Mouse (Mus musculus) limb, embryonic 14.5 days (tissue): ENCODE results near the gene Trim31. TPM values are rescaled to one million over a fixed set of nuclear protein-coding genes. Genes with fewer than 3 reads are reported as not detected.

Experiments used
- ATAC-seq: fragments of 200-750 bp; cut with Nextera tagmentation; 2 replicates; pipeline ENCODE4 v1.8.0; 2017; ENCODE audit warnings: low read depth, moderate number of reproducible peaks, moderate TSS enrichment; ENCODE audit not compliant: low FRiP score
- DNase-seq: peaks from one replicate; pipeline ENCODE4 v3.0.0-alpha.2; 2015; ENCODE audit warnings: low spot score
- H3K27ac ChIP-seq: fragments of 300-500 bp; sonication (generic); replicated peaks from 2 replicates; pipeline ENCODE4 v1.5.1; 2014; ENCODE audit warnings: low read depth, mild to moderate bottlenecking, low read length, moderate library complexity, mixed read lengths
- H3K27me3 ChIP-seq: fragments of 300-500 bp; sonication (generic); 2 replicates; pipeline ENCODE4 v1.6.1; 2014; ENCODE audit warnings: low read length, mixed read lengths; ENCODE audit not compliant: control insufficient read depth, insufficient read depth
- H3K36me3 ChIP-seq: fragments of 300-500 bp; sonication (generic); 2 replicates; pipeline ENCODE4 v1.6.1; 2014; ENCODE audit warnings: mild to moderate bottlenecking, low read length, moderate library complexity, mixed read lengths; ENCODE audit not compliant: control insufficient read depth, insufficient read depth
- H3K4me1 ChIP-seq: fragments of 300-500 bp; sonication (generic); 2 replicates; pipeline ENCODE4 v1.6.1; 2014; ENCODE audit warnings: antibody characterized with exemption, low read length, mixed read lengths; ENCODE audit not compliant: control insufficient read depth, insufficient read depth
- H3K4me2 ChIP-seq: fragments of 300-500 bp; sonication (generic); replicated peaks from 2 replicates; pipeline ENCODE4 v1.6.1; 2014; ENCODE audit warnings: low read depth, mild to moderate bottlenecking, low read length, moderate library complexity; ENCODE audit not compliant: severe bottlenecking
- H3K4me3 ChIP-seq: fragments of 300-500 bp; sonication (generic); replicated peaks from 2 replicates; pipeline ENCODE4 v1.5.1; 2014; ENCODE audit warnings: low read length
- H3K9ac ChIP-seq: fragments of 300-500 bp; sonication (generic); 2 replicates; pipeline ENCODE4 v1.6.1; 2014; ENCODE audit warnings: mild to moderate bottlenecking, low read depth, low read length, moderate library complexity; ENCODE audit not compliant: severe bottlenecking
- H3K9me3 ChIP-seq: fragments of 300-500 bp; sonication (generic); 2 replicates; pipeline ENCODE4 v1.6.1; 2016; ENCODE audit warnings: low read length; ENCODE audit not compliant: control insufficient read depth
- POLR2A ChIP-seq: fragments of 200-500 bp; IDR thresholded peaks from 2 replicates; pipeline ENCODE4 v1.8.0; 2012; ENCODE audit warnings: inconsistent platforms, mild to moderate bottlenecking, moderate library complexity, borderline replicate concordance; ENCODE audit not compliant: insufficient read depth, insufficient read length; ENCODE audit errors: extremely low read depth
- WGBS: fragments of 180-500 bp; shearing (Covaris S2); extraction: QIAGEN DNeasy Blood & Tissue Kit; methylation state at CpG from one replicate; pipeline ENCODE4 v1.1.7; 2014; 5-methylcytosine and 5-hydroxymethylcytosine counted together
- polyA plus RNA-seq, 2 experiments: library from polyadenylated mRNA; depleted of rRNA in 1 of 2; stranded (reverse) in 1 of 2; unstranded in 1 of 2; fragments of >200 nt; fragmentation: Nextera tagmentation in 1 of 2; extraction: Ambion mirVana in 1 of 2; gene quantifications; 2 replicates each; pipeline versions ENCODE4 v1.2.1 to v1.2.3; 2012 to 2014

The Trim31 gene
- polyA plus RNA-seq, 2 experiments = not detected

- Histone ChIP-seq H3K27me3 (peaks cover 10% of the 10 kb centered on the region), H3K4me3 (no peak overlapping the region), H3K4me2 (no peak overlapping the region), H3K4me1 (0 out of 2 replicates have a peak, but pooled peaks cover 4% of the 10 kb centered on the region), H3K9ac (no peak overlapping the region), H3K9me3 (no peaks in the 10 kb centered on the region), H3K27ac (no peak overlapping the region), H3K36me3 (no peaks in the 10 kb centered on the region)
- DNase-seq (no peak), ATAC-seq (no peak)
- no peak for TF ChIP-seq POLR2A
- 79% methylated on average over 2 of the region's 2 CpGs for WGBS
These were observed 40.1 kb downstream of the Trim31 start for GRCm38 (mm10) chr17:36938056-36938455.

- 0 out of 2 replicates have a peak, but pooled peaks cover 4% of the 10 kb centered on the region for H3K4me1 ChIP-seq
- 57% methylated on average over 9 of the region's 10 CpGs for WGBS
- no peaks in the 10 kb centered on the region for H3K36me3 ChIP-seq
- H3K9me3 ChIP-seq = no peaks in the 10 kb centered on the region
- peak overlapping the region; percentile 45 for H3K4me3 ChIP-seq
- ATAC-seq (peak; percentile 39), DNase-seq (peak; percentile 52)
- H3K27me3 ChIP-seq = peaks cover 32% of the 10 kb centered on the region
- H3K9ac ChIP-seq = peak overlapping the region; percentile 45; the same call in 1 of the 2 replicates
- H3K4me2 ChIP-seq = peak overlapping the region; percentile 83
- H3K27ac ChIP-seq = no peak overlapping the region; the same call in 1 of the 2 replicates
- no peak for TF ChIP-seq POLR2A
These were observed 44.5 kb downstream of the Trim31 start for GRCm38 (mm10) chr17:36942391-36942790.

GRCm38 (mm10) chr17:36942791-36943471 lies 45.0 kb downstream of the Trim31 start, which contains the start of gene Rnf39:
Gene Rnf39, plus strand, starts transcription at chr17:36942918.
- peak; percentile 11 for DNase-seq
- Histone ChIP-seq H3K4me1 (0 out of 2 replicates have a peak, but pooled peaks cover 4% of the 10 kb centered on the region), H3K4me2 (peak within 1 kb of the TSS; percentile 83), H3K36me3 (no peaks in the 10 kb centered on the region), H3K9ac (peak within 1 kb of the TSS; percentile 45), H3K4me3 (peak within 1 kb of the TSS; percentile 45), H3K9me3 (no peaks in the 10 kb centered on the region), H3K27ac (no peak within 1 kb of the TSS; the same call in 1 of the 2 replicates), H3K27me3 (peaks cover 32% of the 10 kb centered on the region)
- 2% methylated on average over 44 of the region's 59 CpGs for WGBS
- no peak for TF ChIP-seq POLR2A
- no peak; the same call in 1 of the 2 replicates for ATAC-seq

GRCm38 (mm10) chr17:36943691-36944090 lies 45.8 kb downstream of the Trim31 start:
- 0 out of 2 replicates have a peak, but pooled peaks cover 4% of the 10 kb centered on the region for H3K4me1 ChIP-seq
- peak overlapping the region; percentile 83 for H3K4me2 ChIP-seq
- 0 out of 2 replicates have a peak overlapping the region, but pooled peaks have one; percentile 45 for H3K9ac ChIP-seq
- H3K27ac ChIP-seq = no peak overlapping the region
- peaks cover 32% of the 10 kb centered on the region for H3K27me3 ChIP-seq
- ATAC-seq (no peak), DNase-seq (no peak)
- H3K4me3 ChIP-seq = peak overlapping the region; percentile 45
- H3K9me3 ChIP-seq = no peaks in the 10 kb centered on the region
- TF ChIP-seq POLR2A = no peak
- 6% methylated on average over 5 of the region's 5 CpGs for WGBS
- H3K36me3 ChIP-seq = peaks cover under 1% of the 10 kb centered on the region

GRCm38 (mm10) chr17:36944121-36944775 lies 46.3 kb downstream of the Trim31 start:
- Histone ChIP-seq H3K4me3 (0 out of 2 replicates have a peak overlapping the region, but pooled peaks have one; percentile 4), H3K27me3 (peaks cover 32% of the 10 kb centered on the region), H3K4me1 (0 out of 2 replicates have a peak, but pooled peaks cover 4% of the 10 kb centered on the region), H3K36me3 (peaks cover 6% of the 10 kb centered on the region), H3K9me3 (no peaks in the 10 kb centered on the region), H3K27ac (no peak overlapping the region), H3K9ac (no peak overlapping the region), H3K4me2 (peak overlapping the region; percentile 83; the same call in 1 of the 2 replicates)
- WGBS = 7% methylated on average over 8 of the region's 9 CpGs
- TF ChIP-seq POLR2A = no peak
- ATAC-seq (0 out of 2 replicates have a peak, but pooled peaks have one; percentile 35), DNase-seq (peak; percentile 69)
